Mouse (Mus musculus) embryonic fibroblast, embryonic 13.5 days (primary cell): ENCODE results near the gene Tex26. TPM values are rescaled to one million over a fixed set of nuclear protein-coding genes. Genes with fewer than 3 reads are reported as not detected.

Experiments used
- H3K27ac ChIP-seq: 2 replicates; pipeline ENCODE4 v1.5.1; 2012; ENCODE audit warnings: low read length, control low read depth, inconsistent platforms; ENCODE audit not compliant: insufficient read depth
- H3K4me1 ChIP-seq: 2 replicates; pipeline ENCODE4 v1.6.1; 2011; ENCODE audit warnings: low read length; ENCODE audit not compliant: control insufficient read depth, insufficient read depth
- H3K4me3 ChIP-seq: 2 replicates; pipeline ENCODE4 v1.5.1; 2011; ENCODE audit warnings: mild to moderate bottlenecking, control low read depth, low read length; ENCODE audit not compliant: insufficient read depth
- CTCF ChIP-seq: IDR thresholded peaks from 2 replicates; pipeline ENCODE4 v1.5.1; 2011; ENCODE audit warnings: mild to moderate bottlenecking, control low read depth, low read length, moderate library complexity, borderline replicate concordance; ENCODE audit not compliant: insufficient read depth
- POLR2A ChIP-seq: IDR thresholded peaks from 2 replicates; pipeline ENCODE4 v1.6.1; 2011; ENCODE audit warnings: low read depth, mild to moderate bottlenecking, control low read depth, low read length, moderate library complexity
- polyA plus RNA-seq: library from polyadenylated mRNA; stranded (reverse); fragments of >200 nt; gene quantifications from 2 replicates; pipeline ENCODE4 v1.2.4, GENCODE M21; 2011; ENCODE audit warnings: low read depth; ENCODE audit not compliant: missing spikeins, insufficient read length

The Tex26 gene
- polyA plus RNA-seq, 1 experiment, result 1.6 TPM

DNA sequence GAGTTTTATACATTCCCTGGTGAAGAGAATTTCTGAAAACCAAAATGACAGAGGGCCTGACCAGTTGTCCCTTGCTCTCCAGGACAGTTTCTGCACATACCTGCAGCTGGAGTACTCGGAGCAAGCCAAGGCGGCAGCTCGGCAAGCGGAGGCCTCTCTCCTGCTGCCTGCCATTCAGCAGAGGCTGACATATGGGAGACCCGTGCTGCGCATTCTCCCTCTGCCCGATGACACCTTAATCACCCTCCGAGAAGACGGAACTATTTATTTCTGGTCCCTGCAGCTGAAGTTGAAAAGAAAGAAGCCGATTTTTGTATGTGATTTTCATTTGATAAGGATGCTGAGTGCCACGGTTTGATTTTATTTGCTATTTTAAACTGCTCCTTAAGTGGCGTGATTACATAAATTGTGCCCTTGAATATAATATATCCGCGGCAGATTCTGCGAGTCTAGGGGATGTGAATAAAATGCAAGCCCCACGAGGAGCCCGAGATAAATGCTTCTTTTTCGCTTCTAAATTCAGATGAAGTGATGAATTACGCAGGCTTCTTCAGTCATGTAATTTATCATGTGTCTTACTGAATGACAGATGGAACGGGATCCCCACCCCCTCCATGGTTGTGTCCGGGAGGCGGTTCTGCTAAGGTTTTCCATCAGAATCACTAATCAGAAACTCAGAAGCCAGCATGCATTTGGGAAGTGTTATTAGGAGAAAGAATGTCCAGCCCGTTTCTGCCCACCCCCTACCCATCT is 64.1 kb downstream of the Tex26 start:
- no peak overlapping the region for H3K27ac ChIP-seq
- TF ChIP-seq POLR2A (no peak), CTCF (no peak)
- peaks cover 3% of the 10 kb centered on the region; the same call in 1 of the 2 replicates for H3K4me1 ChIP-seq
- H3K4me3 ChIP-seq, result no peak overlapping the region

DNA sequence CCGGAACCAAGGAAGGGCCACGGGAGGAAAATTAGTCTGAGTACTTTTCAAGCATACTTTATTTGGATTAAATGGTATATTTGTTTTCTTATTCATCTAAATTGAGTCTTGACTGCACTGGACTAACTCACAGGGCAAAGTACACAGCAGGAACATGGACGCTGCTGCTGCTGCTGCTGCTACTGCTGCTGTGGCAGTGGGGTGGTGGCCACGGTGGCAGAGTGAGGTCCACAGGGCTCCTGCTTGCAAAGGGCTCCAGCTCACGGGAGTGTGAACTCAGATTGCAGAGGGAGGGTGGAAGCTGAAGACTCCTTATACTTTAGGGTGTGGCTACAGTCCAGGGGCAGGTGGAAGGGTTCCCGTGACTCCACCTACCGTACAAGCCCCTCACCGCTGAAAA is 65.5 kb downstream of the Tex26 start:
- TF ChIP-seq CTCF (no peak), POLR2A (no peak)
- Histone ChIP-seq H3K27ac (no peak overlapping the region), H3K4me1 (peaks cover 3% of the 10 kb centered on the region; the same call in 1 of the 2 replicates), H3K4me3 (no peak overlapping the region)

- H3K4me1 ChIP-seq, result peaks cover 3% of the 10 kb centered on the region; the same call in 1 of the 2 replicates
- H3K4me3 ChIP-seq, result no peak overlapping the region
- no peak for TF ChIP-seq CTCF
- no peak for TF ChIP-seq POLR2A
- H3K27ac ChIP-seq, result no peak overlapping the region
These were observed 66.6 kb downstream of the Tex26 start for GRCm38 (mm10) chr5:149506033-149506432.

GRCm38 (mm10) chr5:149508094-149509029 is 68.9 kb downstream of the Tex26 start:
- no peak overlapping the region for H3K4me3 ChIP-seq
- no peak for TF ChIP-seq POLR2A
- no peak for TF ChIP-seq CTCF

DNA sequence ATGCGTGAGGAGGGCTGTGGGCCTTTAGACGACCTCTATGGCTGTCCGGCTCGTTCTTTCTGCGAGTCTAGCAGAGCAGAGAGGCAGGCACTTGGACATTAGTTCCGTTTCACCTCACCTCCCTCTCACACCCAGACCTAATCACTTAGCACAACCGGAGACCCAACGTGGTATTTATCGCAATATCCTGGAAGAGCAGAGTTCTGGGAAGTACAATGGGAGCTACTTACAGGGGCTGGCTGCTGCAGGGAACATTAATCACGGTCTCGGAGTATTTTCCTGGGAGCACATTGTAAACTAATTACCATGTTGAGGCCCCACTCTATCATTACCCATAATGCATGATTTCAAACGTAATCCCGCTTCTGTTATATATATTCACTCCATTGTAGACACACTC is 70.9 kb downstream of the Tex26 start:
- TF ChIP-seq POLR2A (no peak), CTCF (no peak)
- Histone ChIP-seq H3K27ac (no peak overlapping the region), H3K4me3 (no peak overlapping the region), H3K4me1 (peaks cover 10% of the 10 kb centered on the region; the same call in 1 of the 2 replicates)

More at GRCm38 (mm10) chr5:149508094-149509029, 68.9 kb downstream of the Tex26 start:
- Histone ChIP-seq H3K4me1 (peaks cover 5% of the 10 kb centered on the region; the same call in 1 of the 2 replicates), H3K27ac (no peak overlapping the region; the same call in 1 of the 2 replicates)

- TF ChIP-seq CTCF (no peak), POLR2A (no peak)
- Histone ChIP-seq H3K4me1 (peaks cover 10% of the 10 kb centered on the region; the same call in 1 of the 2 replicates), H3K27ac (no peak overlapping the region), H3K4me3 (no peak overlapping the region)
These were observed 73.2 kb downstream of the Tex26 start for GRCm38 (mm10) chr5:149512695-149513094.

- peaks cover 7% of the 10 kb centered on the region; the same call in 1 of the 2 replicates for H3K4me1 ChIP-seq
- H3K27ac ChIP-seq, result peak overlapping the region; percentile 47
- TF ChIP-seq POLR2A, result no peak
- TF ChIP-seq CTCF, result no peak
- H3K4me3 ChIP-seq, result no peak overlapping the region
These were observed 74.1 kb downstream of the Tex26 start for GRCm38 (mm10) chr5:149513438-149514086.

DNA sequence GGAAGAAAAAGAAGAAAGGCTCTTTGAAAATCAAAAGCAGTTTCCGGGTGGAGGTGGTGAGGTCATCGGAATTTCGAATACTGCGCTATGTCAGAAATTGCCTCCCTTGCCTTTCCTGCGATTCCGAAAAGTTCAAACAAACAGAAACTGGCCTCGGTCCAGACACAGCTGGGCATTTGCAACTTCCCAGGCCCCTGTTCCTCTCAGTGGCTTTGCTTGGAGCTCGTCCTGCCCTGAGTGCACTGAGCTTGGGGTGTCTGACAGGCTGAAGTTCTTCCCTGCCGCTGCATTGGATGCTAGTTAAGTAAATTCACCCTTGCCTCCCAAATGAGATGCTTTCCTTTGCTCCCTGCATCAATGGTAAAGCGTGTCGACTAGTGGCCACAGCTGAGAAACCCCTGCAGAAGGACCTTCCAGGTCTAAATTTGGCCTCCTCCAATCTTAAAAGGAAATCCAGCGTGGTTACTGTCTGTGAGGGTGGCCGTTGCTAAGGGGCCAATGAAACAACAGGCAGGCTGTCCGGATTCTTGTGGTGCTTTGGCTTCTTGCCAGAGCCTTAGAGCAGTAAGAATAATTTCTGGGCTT is 74.7 kb downstream of the Tex26 start:
- peaks cover 7% of the 10 kb centered on the region; the same call in 1 of the 2 replicates for H3K4me1 ChIP-seq
- H3K4me3 ChIP-seq, result no peak overlapping the region
- TF ChIP-seq POLR2A (no peak), CTCF (no peak)
- peak overlapping the region; percentile 47 for H3K27ac ChIP-seq

DNA sequence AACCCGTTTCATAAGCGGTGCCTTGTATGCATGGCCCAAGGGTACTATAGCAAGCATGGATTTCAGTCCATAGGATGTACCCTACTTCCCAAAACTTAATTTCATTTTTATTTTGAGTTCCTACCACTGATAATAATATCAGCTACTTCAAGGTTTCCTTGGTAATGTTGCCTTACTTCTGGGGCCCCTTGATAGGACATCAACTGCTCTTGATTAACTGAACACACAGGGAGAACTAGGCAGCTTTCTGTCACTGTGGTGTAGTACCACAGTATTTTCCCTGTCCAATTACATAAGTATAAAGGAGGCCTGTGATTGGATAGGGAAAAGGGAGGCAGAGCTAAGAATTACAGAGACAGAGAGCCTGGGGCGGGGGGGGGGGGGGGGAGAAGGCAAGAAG is 75.4 kb downstream of the Tex26 start:
- no peak for TF ChIP-seq POLR2A
- TF ChIP-seq CTCF, result no peak
- H3K4me1 ChIP-seq, result peaks cover 7% of the 10 kb centered on the region; the same call in 1 of the 2 replicates
- no peak overlapping the region for H3K27ac ChIP-seq

More for the DNA sequence above, 75.4 kb downstream of the Tex26 start:
- no peak overlapping the region for H3K4me3 ChIP-seq
